8 mouse cellular contexts compared by ENCODE assay signal in genomic region chr9:62510530-62510936, GRCm38 (mm10). TPM values are rescaled to one million over a fixed set of nuclear protein-coding genes. Genes with fewer than 3 reads are reported as not detected.
DNase-seq lines count a peak whose midpoint lies in the region; ATAC-seq and TF ChIP-seq lines count a peak whose summit lies in the region.

No protein-coding gene starts in this region.

- H3K9me3 ChIP-seq in intestine, embryonic 15.5 days = no peaks in the 10 kb centered on the region
- H3K9me3 ChIP-seq in intestine, postnatal 0 days (ENCODE audit: control insufficient read depth) = no peaks in the 10 kb centered on the region
- H3K9me3 ChIP-seq in hindbrain, embryonic 11.5 days (ENCODE audit: control insufficient read depth, low read length) = no peaks in the 10 kb centered on the region
- no peaks in the 10 kb centered on the region for H3K9me3 ChIP-seq in midbrain, embryonic 11.5 days (ENCODE audit: control insufficient read depth, low read length)

- no peak overlapping the region for H3K4me3 ChIP-seq in intestine, embryonic 15.5 days (replicated peaks)
- H3K4me3 ChIP-seq in intestine, postnatal 0 days (ENCODE audit: low read depth, low read length) = no peak overlapping the region
- no peak overlapping the region for H3K4me3 ChIP-seq in hindbrain, embryonic 11.5 days (ENCODE audit: low read depth, low read length)
- H3K4me3 ChIP-seq in midbrain, embryonic 11.5 days (ENCODE audit: low read depth, low read length) = no peak overlapping the region

- H3K9ac ChIP-seq in intestine, embryonic 15.5 days = no peak overlapping the region
- no peak overlapping the region for H3K9ac ChIP-seq in intestine, postnatal 0 days (ENCODE audit: low read depth, low read length)
- no peak overlapping the region for H3K9ac ChIP-seq in hindbrain, embryonic 11.5 days (ENCODE audit: low read depth, low read length)
- H3K9ac ChIP-seq in midbrain, embryonic 11.5 days (ENCODE audit: low read length) = no peak overlapping the region

- no peak overlapping the region for H3K4me2 ChIP-seq in intestine, embryonic 15.5 days (replicated peaks)
- H3K4me2 ChIP-seq in intestine, postnatal 0 days (replicated peaks; ENCODE audit: low read depth) = no peak overlapping the region
- no peak overlapping the region for H3K4me2 ChIP-seq in hindbrain, embryonic 11.5 days (replicated peaks; ENCODE audit: low read depth, low read length)
- H3K4me2 ChIP-seq in midbrain, embryonic 11.5 days = no peak overlapping the region

- no peak overlapping the region for H3K27ac ChIP-seq in intestine, embryonic 15.5 days
- H3K27ac ChIP-seq in intestine, postnatal 0 days (ENCODE audit: low read depth, low read length) = no peak overlapping the region
- no peak overlapping the region for H3K27ac ChIP-seq in hindbrain, embryonic 11.5 days (ENCODE audit: low read depth, low read length)
- H3K27ac ChIP-seq in midbrain, embryonic 11.5 days (ENCODE audit: low read depth, low read length) = no peak overlapping the region

- TF ChIP-seq CTCF in intestine, postnatal 0 days (IDR thresholded peaks at IDR 0.05; ENCODE audit: low read depth) = no peak

- ATAC-seq in intestine, embryonic 15.5 days = peak; percentile 63; the same call in 1 of the 2 replicates
- no peak for ATAC-seq in intestine, postnatal 0 days
- ATAC-seq in hindbrain, embryonic 11.5 days (ENCODE audit: low FRiP score) = peak; percentile 57; the same call in 1 of the 2 replicates
- ATAC-seq in midbrain, embryonic 11.5 days (ENCODE audit: low FRiP score) = 0 out of 2 replicates have a peak, but pooled peaks have one; percentile 45

- no peaks in the 10 kb centered on the region; the same call in 1 of the 2 replicates for H3K27me3 ChIP-seq in intestine, embryonic 15.5 days (replicated peaks)
- 0 out of 2 replicates have a peak, but pooled peaks cover 3% of the 10 kb centered on the region for H3K27me3 ChIP-seq in intestine, postnatal 0 days (replicated peaks; ENCODE audit: control insufficient read depth, insufficient read depth, low read length)
- no peaks in the 10 kb centered on the region for H3K27me3 ChIP-seq in hindbrain, embryonic 11.5 days (ENCODE audit: control insufficient read depth, insufficient read depth, low read length)
- H3K27me3 ChIP-seq in midbrain, embryonic 11.5 days (ENCODE audit: control insufficient read depth, insufficient read depth, low read length) = no peaks in the 10 kb centered on the region

- H3K4me1 ChIP-seq in intestine, embryonic 15.5 days (replicated peaks) = peaks cover 17% of the 10 kb centered on the region
- H3K4me1 ChIP-seq in intestine, postnatal 0 days (replicated peaks; ENCODE audit: control insufficient read depth, insufficient read depth, low read length) = no peaks in the 10 kb centered on the region
- peaks cover 3% of the 10 kb centered on the region for H3K4me1 ChIP-seq in hindbrain, embryonic 11.5 days (replicated peaks; ENCODE audit: control insufficient read depth, insufficient read depth, low read length)
- peaks cover 19% of the 10 kb centered on the region for H3K4me1 ChIP-seq in midbrain, embryonic 11.5 days (ENCODE audit: control insufficient read depth, insufficient read depth, low read length)

- 59% methylated on average over 4 of the region's 4 CpGs for WGBS in intestine, embryonic 15.5 days
- 45% methylated on average over 4 of the region's 4 CpGs for WGBS in intestine, postnatal 0 days
- 61% methylated on average over 4 of the region's 4 CpGs for whole genome bisulfite sequencing in hindbrain, embryonic 11.5 days
- WGBS in midbrain, embryonic 11.5 days = 62% methylated on average over 4 of the region's 4 CpGs

- no peaks in the 10 kb centered on the region for H3K36me3 ChIP-seq in intestine, embryonic 15.5 days
- H3K36me3 ChIP-seq in intestine, postnatal 0 days (ENCODE audit: control insufficient read depth, insufficient read depth) = no peaks in the 10 kb centered on the region
- no peaks in the 10 kb centered on the region for H3K36me3 ChIP-seq in hindbrain, embryonic 11.5 days (ENCODE audit: control insufficient read depth, insufficient read depth, low read length)
- no peaks in the 10 kb centered on the region for H3K36me3 ChIP-seq in midbrain, embryonic 11.5 days (ENCODE audit: control insufficient read depth, insufficient read depth, low read length)

- DNase-seq in ZHBTc4 (ENCODE audit: low read depth, low spot score) = peak; percentile 74
- peak; percentile 43 for DNase-seq in hindbrain, embryonic 11.5 days (ENCODE audit: low spot score)
- DNase-seq in midbrain, embryonic 11.5 days (ENCODE audit: low spot score, missing footprints) = no peak
- no peak for DNase-seq in urinary bladder, postnatal 4 days (ENCODE audit: low spot score in 2 of 2)
- DNase-seq in cerebellum, postnatal 4 days (ENCODE audit: low spot score in 2 of 2) = no peak
- no peak for DNase-seq in cerebellum, adult 9-10 months

RNA-seq across cellular contexts. Expression of gene Coro2b, which starts 26.3 kb away (rescaled TPM):
- 7.6 and 8.8 TPM in 2 replicates for polyA plus RNA-seq in intestine, embryonic 15.5 days (2015; fragmentation: Nextera tagmentation; extraction: Ambion mirVana)
- polyA plus RNA-seq in intestine, postnatal 0 days (2015; fragmentation: Nextera tagmentation; extraction: Ambion mirVana) = 2.8 and 2.9 TPM in 2 replicates
- 19.5 and 20.5 TPM in 2 replicates for polyA plus RNA-seq in hindbrain, embryonic 11.5 days (2014; fragmentation: Nextera tagmentation; extraction: Ambion mirVana)
- polyA plus RNA-seq in midbrain, embryonic 11.5 days (2014; fragmentation: Nextera tagmentation; extraction: Ambion mirVana) = 15.3 and 15.7 TPM in 2 replicates

Comparison
In these comparisons a context has a peak if more than half of its experiments do, and no peak if none do; other contexts are left out.
1. DNase-seq: peak in ZHBTc4 (single experiment) and hindbrain, embryonic 11.5 days (single experiment); none in midbrain, embryonic 11.5 days (single experiment), urinary bladder, postnatal 4 days (0 of 2), cerebellum, postnatal 4 days (0 of 2) and cerebellum, adult 9-10 months (single experiment).